Mouse (Mus musculus) monocyte, adult 59 days (primary cell): ENCODE data around the gene C1qtnf12. TPM values are rescaled to one million over a fixed set of nuclear protein-coding genes. Genes with fewer than 3 reads are reported as not detected.

Experiments
- total RNA-seq, 2 experiments: library from RNA; stranded (reverse); gene quantifications; one replicate each; pipeline ENCODE4 v1.2.4; 2023

The C1qtnf12 gene
- 1 to 10 TPM; 2.9 to 9.5 TPM for total RNA-seq

GRCm38 (mm10) chr4:155962167-155962971 lies at the start of gene C1qtnf12:
C1qtnf12 (plus strand) TSS chr4:155962318.

GRCm38 (mm10) chr4:155943534-155944249 lies 18.4 kb upstream of the C1qtnf12 start, which contains the start of gene Ube2j2:
Ube2j2 (plus strand) TSS chr4:155943831.

GRCm38 (mm10) chr4:155992241-155992905 lies 30.3 kb downstream of the C1qtnf12 start, which contains the start of the genes B3galt6 and Sdf4:
B3galt6 (minus strand) TSS chr4:155992649.
Sdf4 (plus strand) TSS chr4:155992872.

GRCm38 (mm10) chr4:156013637-156014036 lies 51.5 kb downstream of the C1qtnf12 start, which contains the start of gene Tnfrsf4:
Tnfrsf4 (plus strand) TSS chr4:156013843.

Other genes starting within 250 kb of the C1qtnf12 start
- gene Tmem240, start 227.5 kb upstream of the C1qtnf12 start, total RNA-seq, result 1 to 10 TPM in 1 of 2 experiments, under 1 TPM in 1; 0.88 to 1.4 TPM
- gene Atad3a, start 201.2 kb upstream of the C1qtnf12 start, total RNA-seq, result 10 to 100 TPM; 24.2 to 24.6 TPM
- gene Vwa1, start 187.6 kb upstream of the C1qtnf12 start, total RNA-seq, result under 1 TPM in 1 of 2 experiments, not detected in 1; 0.21 TPM
- gene Tmem88b, start 176.4 kb upstream of the C1qtnf12 start, total RNA-seq, result not detected
- not detected for gene Ankrd65, start 171.9 kb upstream of the C1qtnf12 start, total RNA-seq
- 10 to 100 TPM; 51.0 to 54.8 TPM for gene Mrpl20, start 159.4 kb upstream of the C1qtnf12 start, total RNA-seq
- gene Ccnl2, start 149.8 kb upstream of the C1qtnf12 start, total RNA-seq, result 100 to 1,000 TPM; 158 to 164 TPM
- 10 to 100 TPM; 58.6 to 66.6 TPM for gene Aurkaip1, start 131.0 kb upstream of the C1qtnf12 start, total RNA-seq
- gene Mxra8, start 122.6 kb upstream of the C1qtnf12 start, total RNA-seq, result 1 to 10 TPM in 1 of 2 experiments, under 1 TPM in 1; 0.50 to 1.3 TPM
- gene Dvl1, start 114.9 kb upstream of the C1qtnf12 start, total RNA-seq, result 10 to 100 TPM; 41.4 to 45.3 TPM
- under 1 TPM; 0.58 to 0.84 TPM for gene Tas1r3, start 99.0 kb upstream of the C1qtnf12 start, total RNA-seq
- gene Cptp, start 92.9 kb upstream of the C1qtnf12 start, total RNA-seq, result 10 to 100 TPM in 1 of 2 experiments, 1 to 10 TPM in 1; 7.6 to 15.4 TPM
- gene Ints11, start 92.8 kb upstream of the C1qtnf12 start, total RNA-seq, result 10 to 100 TPM; 32.4 to 38.0 TPM
- 10 to 100 TPM; 23.1 to 25.2 TPM for gene Pusl1, start 70.5 kb upstream of the C1qtnf12 start, total RNA-seq
- 10 to 100 TPM; 57.8 to 64.3 TPM for gene Acap3, start 70.5 kb upstream of the C1qtnf12 start, total RNA-seq
- 100 to 1,000 TPM; 105 to 114 TPM for gene Ube2j2, start 18.5 kb upstream of the C1qtnf12 start, total RNA-seq
- 1 to 10 TPM; 1.7 to 2.4 TPM for gene B3galt6, start 30.3 kb downstream of the C1qtnf12 start, total RNA-seq
- 100 to 1,000 TPM; 142 to 157 TPM for gene Sdf4, start 30.6 kb downstream of the C1qtnf12 start, total RNA-seq
- 1 to 10 TPM; 1.5 to 2.2 TPM for gene Tnfrsf4, start 51.5 kb downstream of the C1qtnf12 start, total RNA-seq
- gene Tnfrsf18, start 63.8 kb downstream of the C1qtnf12 start, total RNA-seq, result 1 to 10 TPM; 2.7 to 3.6 TPM
- gene Ttll10, start 97.1 kb downstream of the C1qtnf12 start, total RNA-seq, result not detected
- gene 9430015G10Rik, start 147.7 kb downstream of the C1qtnf12 start, total RNA-seq, result 10 to 100 TPM; 14.0 to 16.8 TPM
- gene Rnf223, start 168.2 kb downstream of the C1qtnf12 start, total RNA-seq, result under 1 TPM; 0.33 to 0.55 TPM
- gene Agrn, start 235.2 kb downstream of the C1qtnf12 start, total RNA-seq, result 10 to 100 TPM; 15.8 TPM
- 10 to 100 TPM; 13.2 to 17.7 TPM for gene Isg15, start 238.5 kb downstream of the C1qtnf12 start, total RNA-seq
- 10 to 100 TPM; 13.4 to 17.9 TPM for gene AW011738, start 241.0 kb downstream of the C1qtnf12 start, total RNA-seq